Mouse (Mus musculus) central nervous system, embryonic 11.5 days (tissue): Measurements from ENCODE around the gene Atpaf1. TPM values are rescaled to one million over a fixed set of nuclear protein-coding genes. Genes with fewer than 3 reads are reported as not detected.

Source experiments
- polyA plus RNA-seq: library from polyadenylated mRNA; depleted of rRNA; stranded (reverse); fragments of >200 nt; gene quantifications from 2 replicates; pipeline ENCODE4 v1.2.3, GENCODE M21; 2012; rRNA removed

Gene Atpaf1
- polyA plus RNA-seq: 27.5 and 28.1 TPM in 2 replicates

DNA sequence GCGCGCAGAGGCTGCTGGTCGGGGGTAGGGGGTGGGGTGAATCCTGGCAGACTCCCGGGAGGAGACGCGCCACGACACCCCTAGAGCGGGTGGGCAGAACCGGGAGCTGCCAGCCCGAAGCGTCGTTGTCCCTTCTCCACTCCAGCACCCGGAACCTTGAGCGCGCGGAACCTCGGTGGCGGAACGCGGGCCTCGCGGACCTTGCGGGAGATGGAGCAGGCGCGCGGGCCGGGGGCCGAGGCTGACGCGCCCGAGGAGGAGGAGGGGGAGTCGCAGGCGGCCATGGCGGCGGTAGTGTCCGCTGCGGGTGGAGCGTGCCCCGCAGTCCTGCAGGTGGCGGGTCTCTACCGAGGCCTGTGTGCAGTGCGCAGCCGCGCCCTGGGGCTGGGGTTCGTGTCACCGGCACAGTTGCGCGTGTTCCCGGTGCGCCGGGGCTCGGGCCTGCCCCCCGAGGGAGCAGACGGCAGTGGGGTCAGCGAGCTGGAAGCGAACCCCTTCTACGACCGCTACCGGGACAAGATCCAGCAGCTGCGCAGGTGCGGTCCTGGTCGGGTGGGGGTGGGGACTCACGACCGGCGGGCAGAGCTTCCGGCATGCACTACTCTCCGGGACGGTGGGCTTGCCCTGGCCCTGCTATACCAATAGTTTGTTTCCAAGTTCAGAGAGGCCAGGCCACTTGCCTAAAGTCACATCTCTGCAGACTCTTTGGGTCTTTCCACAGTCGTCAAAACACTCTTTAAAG lies at the start of gene Atpaf1:
Gene Atpaf1 (plus strand): TSS at position 44 of the 742 bp plus-strand sequence.

DNA sequence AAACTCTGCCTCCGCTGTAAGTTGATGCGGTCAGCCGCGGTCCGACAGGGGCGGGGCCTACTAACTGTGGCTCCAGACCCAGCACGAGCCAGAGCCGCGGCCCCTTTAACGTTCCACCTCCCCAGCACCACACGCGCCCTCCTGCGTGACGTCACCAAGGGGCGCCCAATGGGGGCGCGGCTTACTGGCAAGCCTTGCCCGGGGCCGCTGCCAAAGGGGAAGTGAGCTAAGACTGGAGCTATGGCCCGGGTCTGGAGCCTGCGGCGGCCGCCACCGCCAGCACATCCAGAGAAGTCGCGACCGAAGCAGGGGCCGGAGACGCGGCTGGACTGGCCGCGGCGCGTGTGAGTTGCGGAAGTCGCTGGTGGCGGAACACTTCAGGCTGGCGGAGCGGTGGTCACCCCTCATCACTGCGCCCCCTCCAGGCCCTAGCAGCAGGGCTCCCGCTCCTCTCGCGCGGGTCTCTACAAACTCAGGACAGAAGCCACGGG lies 47.0 kb upstream of the Atpaf1 start, which contains the start of gene Efcab14:
Gene Efcab14 (plus strand): TSS at position 194 of the 491 bp plus-strand sequence.

DNA sequence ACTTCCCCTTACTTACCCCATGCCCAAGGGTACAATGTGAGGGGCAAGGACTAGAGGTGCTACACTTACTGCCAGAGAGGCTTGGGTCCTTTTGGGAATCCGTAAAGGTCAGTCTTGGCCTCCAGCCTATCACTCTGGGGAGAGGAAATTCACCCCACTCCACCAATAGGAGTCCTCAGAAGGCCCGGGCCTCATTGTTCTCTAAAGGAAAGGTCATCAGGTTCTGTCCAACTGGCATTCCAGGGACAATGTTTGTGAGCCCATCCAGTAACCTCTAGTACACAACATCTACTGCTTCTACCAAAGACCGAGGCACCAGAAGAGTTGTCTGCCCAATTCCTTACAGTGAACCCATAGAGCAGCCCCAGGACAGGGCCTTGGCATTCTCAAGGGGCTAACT lies 3.7 kb upstream of the Atpaf1 start, which contains the start of gene Tex38:
Gene Tex38 (minus strand): TSS at position 101 of the 400 bp plus-strand sequence.

DNA sequence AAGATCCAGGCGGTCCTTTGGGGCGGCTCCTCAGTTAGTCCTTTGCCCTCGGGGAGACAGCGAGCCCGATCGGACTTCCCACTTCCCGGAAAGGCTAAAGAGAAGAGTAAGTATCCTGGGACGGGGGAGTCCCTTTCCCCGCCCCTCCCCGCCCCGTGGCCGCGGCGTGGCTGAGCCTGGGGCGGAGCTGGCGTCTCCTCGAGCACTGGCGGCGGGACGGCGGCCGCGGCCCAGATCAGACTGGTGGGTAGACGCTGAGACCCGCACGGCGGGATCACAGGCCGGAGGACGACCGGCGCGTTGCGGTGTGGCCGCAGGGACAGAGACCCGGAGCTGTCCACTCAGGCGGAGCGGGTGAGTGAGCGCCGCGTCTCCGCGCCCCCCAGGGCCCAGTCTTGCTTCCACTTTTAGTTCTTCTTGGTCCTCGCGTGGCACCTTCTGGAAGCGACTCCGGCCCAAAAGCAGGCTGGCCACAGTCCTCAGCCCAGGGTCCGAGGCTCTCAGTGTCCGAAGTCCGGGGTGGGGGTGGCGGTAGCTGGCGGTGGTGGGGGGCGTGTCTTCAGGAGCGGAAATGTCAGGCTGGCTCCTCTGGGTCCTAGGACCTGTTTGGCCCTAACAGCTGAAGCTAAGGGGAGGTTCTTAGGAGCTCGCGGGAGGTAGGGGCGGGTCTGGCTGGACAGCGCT lies 43.4 kb downstream of the Atpaf1 start, which contains the start of gene Mob3c:
Gene Mob3c (plus strand): TSS at position 205 of the 684 bp plus-strand sequence.

DNA sequence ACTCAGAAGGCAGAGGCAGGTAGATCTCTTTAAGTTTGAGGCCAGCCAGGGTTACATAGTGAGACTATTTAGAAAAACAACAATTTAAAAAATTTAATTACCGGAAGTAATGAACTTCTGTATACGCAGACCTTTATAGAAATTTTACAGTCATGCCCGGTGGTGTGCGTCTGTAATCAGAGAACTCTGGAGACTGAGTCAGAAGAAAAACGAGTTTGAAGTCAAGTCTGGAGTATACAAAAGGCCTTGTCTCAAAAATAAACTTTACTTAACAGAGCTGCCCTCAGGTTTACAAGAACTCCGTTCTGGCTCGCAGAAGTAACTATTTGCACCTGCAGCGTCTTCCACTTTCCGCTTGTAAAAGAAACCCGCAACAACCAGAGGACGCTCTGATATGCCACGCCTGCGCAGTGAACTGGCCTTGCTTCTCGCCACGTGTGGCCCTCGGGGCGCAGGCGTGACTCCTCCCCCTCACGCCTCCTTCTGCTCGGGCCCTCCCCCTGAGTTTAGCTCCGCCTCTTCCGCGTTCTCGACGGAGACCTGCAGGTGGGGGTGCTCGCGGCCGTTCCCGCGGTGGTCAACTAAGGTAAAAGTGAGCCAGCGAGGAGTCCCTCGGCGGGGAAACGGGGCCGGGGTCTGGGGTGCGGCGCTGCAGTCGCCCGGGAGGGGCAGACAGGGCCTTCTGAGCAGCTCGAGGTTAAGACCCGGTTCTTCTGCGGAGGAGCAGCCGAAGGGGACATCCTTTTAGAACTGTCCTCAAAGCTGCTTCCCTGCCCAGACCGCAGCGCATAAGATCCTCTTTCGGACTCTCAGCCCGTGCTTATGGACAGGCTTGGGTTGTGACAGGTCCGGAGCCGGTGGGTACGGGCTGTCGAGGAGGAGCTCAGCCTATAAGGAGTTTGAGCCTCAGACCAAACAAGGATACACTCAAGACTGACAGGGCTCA lies 54.4 kb downstream of the Atpaf1 start, which contains the start of gene Mknk1:
Gene Mknk1 (plus strand): TSS at position 503 of the 946 bp plus-strand sequence.

Other genes starting within 250 kb of the Atpaf1 start
- 0.10 TPM in 1 of 2 replicates, not detected in the other for gene Cyp4a31, start 221.2 kb upstream of the Atpaf1 start, polyA plus RNA-seq
- gene Cyp4a32, start 183.8 kb upstream of the Atpaf1 start, polyA plus RNA-seq: not detected in 2 replicates
- 0.08 and 0.19 TPM in 2 replicates for gene Cyp4b1, start 137.1 kb upstream of the Atpaf1 start, polyA plus RNA-seq
- gene Efcab14, start 47.1 kb upstream of the Atpaf1 start, polyA plus RNA-seq: 17.9 and 24.6 TPM in 2 replicates
- 0.42 and 1.2 TPM in 2 replicates for gene Tex38, start 3.8 kb upstream of the Atpaf1 start, polyA plus RNA-seq
- 6.5 and 8.0 TPM in 2 replicates for gene Mob3c, start 43.3 kb downstream of the Atpaf1 start, polyA plus RNA-seq
- 39.5 and 41.0 TPM in 2 replicates for gene Mknk1, start 54.4 kb downstream of the Atpaf1 start, polyA plus RNA-seq
- not detected in 2 replicates for gene Kncn, start 99.6 kb downstream of the Atpaf1 start, polyA plus RNA-seq
- gene 6430628N08Rik, start 105.9 kb downstream of the Atpaf1 start, polyA plus RNA-seq: 0.04 and 0.23 TPM in 2 replicates
- 5.4 and 9.1 TPM in 2 replicates for gene Dmbx1, start 155.1 kb downstream of the Atpaf1 start, polyA plus RNA-seq
- gene Faah, start 233.1 kb downstream of the Atpaf1 start, polyA plus RNA-seq: 2.7 TPM in 2 replicates